ENCODE assay signal across 7 mouse cellular contexts in genomic region chr10:128548051-128548791, GRCm38 (mm10). TPM values are rescaled to one million over a fixed set of nuclear protein-coding genes. Genes with fewer than 3 reads are reported as not detected.
DNase-seq lines count a peak whose midpoint lies in the region; ATAC-seq and TF ChIP-seq lines count a peak whose summit lies in the region.
"Not testable (repeated sequence)": the region's sequence is repeated elsewhere in the genome, so short reads cannot be mapped to it uniquely, and the experiment has no call there.

No protein-coding gene starts in this region.

- DNase-seq in c-Kit-negative CD71-positive TER-119-positive erythroid progenitor cells, embryonic 14.5 days (ENCODE audit: low read depth, low spot score), result peak; percentile 28
- DNase-seq in liver, embryonic 11.5 days (ENCODE audit: low spot score), result not testable (repeated sequence)
- peak; percentile 86 for DNase-seq in midbrain, embryonic 11.5 days (ENCODE audit: low spot score, missing footprints)

- H3K4me2 ChIP-seq in heart, embryonic 15.5 days, result peak overlapping the region; percentile 87
- peak overlapping the region; percentile 80 for H3K4me2 ChIP-seq in kidney, embryonic 14.5 days (replicated peaks; ENCODE audit: low read depth, low read length)
- H3K4me2 ChIP-seq in liver, embryonic 11.5 days, result peak overlapping the region; percentile 78
- H3K4me2 ChIP-seq in midbrain, embryonic 11.5 days, result peak overlapping the region; percentile 84

- H3K4me1 ChIP-seq in erythroblast, embryonic 14.5 days (ENCODE audit: control insufficient read depth), result peaks cover 51% of the 10 kb centered on the region
- H3K4me1 ChIP-seq in heart, embryonic 15.5 days (replicated peaks), result peaks cover 18% of the 10 kb centered on the region
- not testable (repeated sequence) for H3K4me1 ChIP-seq in kidney, embryonic 14.5 days (ENCODE audit: control insufficient read depth, insufficient read depth, low read length); liver, embryonic 11.5 days (replicated peaks; ENCODE audit: control insufficient read depth, insufficient read depth, low read length); midbrain, embryonic 11.5 days (ENCODE audit: control insufficient read depth, insufficient read depth, low read length); small intestine, adult 2 months (ENCODE audit: control insufficient read depth, insufficient read depth, insufficient read length, low read length)

- not testable (repeated sequence) for ATAC-seq in heart, embryonic 15.5 days (replicated peaks; ENCODE audit: insufficient number of reproducible peaks, insufficient read depth, low FRiP score, low read depth); kidney, embryonic 14.5 days (ENCODE audit: low FRiP score, low TSS enrichment); liver, embryonic 11.5 days (replicated peaks; ENCODE audit: low FRiP score); midbrain, embryonic 11.5 days (ENCODE audit: low FRiP score)

- H3K27ac ChIP-seq in heart, embryonic 15.5 days, result peak overlapping the region; percentile 96
- peak overlapping the region; percentile 99 for H3K27ac ChIP-seq in kidney, embryonic 14.5 days (ENCODE audit: low read depth, low read length)
- H3K27ac ChIP-seq in liver, embryonic 11.5 days (ENCODE audit: low read depth, low read length), result peak overlapping the region; percentile 83
- H3K27ac ChIP-seq in midbrain, embryonic 11.5 days (ENCODE audit: low read depth, low read length), result peak overlapping the region; percentile 91
- H3K27ac ChIP-seq in small intestine, adult 2 months (ENCODE audit: insufficient read depth, low read depth, low read length), result peak overlapping the region; percentile 73

- not testable (repeated sequence) for TF ChIP-seq POLR2A in small intestine, adult 2 months (IDR thresholded peaks at IDR 0.05; ENCODE audit: low read depth, low read length)

- TF ChIP-seq CTCF in small intestine, adult 2 months (IDR thresholded peaks at IDR 0.05; ENCODE audit: extremely low read depth, insufficient read length, insufficient replicate concordance, low read depth, low read length), result not testable (repeated sequence)

- H3K27me3 ChIP-seq in erythroblast, embryonic 14.5 days (ENCODE audit: control insufficient read depth); heart, embryonic 15.5 days; kidney, embryonic 14.5 days (ENCODE audit: control insufficient read depth, insufficient read depth, low read length); liver, embryonic 11.5 days (replicated peaks; ENCODE audit: control insufficient read depth, insufficient read depth, low read length); midbrain, embryonic 11.5 days (ENCODE audit: control insufficient read depth, insufficient read depth, low read length); small intestine, adult 2 months (ENCODE audit: control insufficient read depth, insufficient read depth, low read length): not testable (repeated sequence)

- H3K4me3 ChIP-seq in erythroblast, embryonic 14.5 days (replicated peaks), result peak overlapping the region; percentile 83
- peak overlapping the region; percentile 68 for H3K4me3 ChIP-seq in heart, embryonic 15.5 days
- H3K4me3 ChIP-seq in kidney, embryonic 14.5 days (ENCODE audit: low read length), result peak overlapping the region; percentile 78
- peak overlapping the region; percentile 68 for H3K4me3 ChIP-seq in liver, embryonic 11.5 days (ENCODE audit: low read depth, low read length)
- H3K4me3 ChIP-seq in midbrain, embryonic 11.5 days (ENCODE audit: low read depth, low read length), result peak overlapping the region; percentile 76
- peak overlapping the region; percentile 85 for H3K4me3 ChIP-seq in small intestine, adult 2 months (ENCODE audit: low read depth, low read length)

- H3K9me3 ChIP-seq in erythroblast, embryonic 14.5 days (ENCODE audit: control insufficient read depth, low read length); heart, embryonic 15.5 days (replicated peaks); kidney, embryonic 14.5 days (ENCODE audit: control insufficient read depth, low read length); liver, embryonic 11.5 days (ENCODE audit: control insufficient read depth, low read length); midbrain, embryonic 11.5 days (ENCODE audit: control insufficient read depth, low read length): not testable (repeated sequence)

- H3K9ac ChIP-seq in heart, embryonic 15.5 days, result peak overlapping the region; percentile 67
- peak overlapping the region; percentile 86 for H3K9ac ChIP-seq in kidney, embryonic 14.5 days (ENCODE audit: low read depth, low read length)
- peak overlapping the region; percentile 83 for H3K9ac ChIP-seq in liver, embryonic 11.5 days (ENCODE audit: low read depth, low read length)
- peak overlapping the region; percentile 97 for H3K9ac ChIP-seq in midbrain, embryonic 11.5 days (ENCODE audit: low read length)

- H3K36me3 ChIP-seq in erythroblast, embryonic 14.5 days (ENCODE audit: control insufficient read depth), result peaks cover 36% of the 10 kb centered on the region
- peaks cover 23% of the 10 kb centered on the region for H3K36me3 ChIP-seq in heart, embryonic 15.5 days
- peaks cover 28% of the 10 kb centered on the region for H3K36me3 ChIP-seq in kidney, embryonic 14.5 days (ENCODE audit: control insufficient read depth, insufficient read depth, low read length)
- peaks cover 16% of the 10 kb centered on the region for H3K36me3 ChIP-seq in liver, embryonic 11.5 days (ENCODE audit: control insufficient read depth, insufficient read depth, low read length)
- peaks cover 19% of the 10 kb centered on the region for H3K36me3 ChIP-seq in midbrain, embryonic 11.5 days (ENCODE audit: control insufficient read depth, insufficient read depth, low read length)
- H3K36me3 ChIP-seq in small intestine, adult 2 months (ENCODE audit: control insufficient read depth, insufficient read depth, low read length), result peaks cover 20% of the 10 kb centered on the region

- WGBS in heart, embryonic 15.5 days, result 2% methylated on average over 30 of the region's 30 CpGs
- WGBS in kidney, embryonic 14.5 days, result under 1% methylated on average over 27 of the region's 30 CpGs
- WGBS in liver, embryonic 11.5 days, result under 1% methylated on average over 28 of the region's 30 CpGs
- WGBS in midbrain, embryonic 11.5 days, result under 1% methylated on average over 21 of the region's 30 CpGs
- WGBS in small intestine, adult 2 months, result 2% methylated on average over 30 of the region's 30 CpGs

RNA-seq across cellular contexts. Expression of gene Zc3h10, which starts 0.6 kb away (rescaled TPM):
- polyA plus RNA-seq in erythroblast, embryonic 14.5 days (2012), result 1.6 and 1.9 TPM in 2 replicates
- polyA plus RNA-seq in heart, embryonic 15.5 days (2015; fragmentation: Nextera tagmentation; extraction: Ambion mirVana), result 10.2 and 11.0 TPM in 2 replicates
- polyA plus RNA-seq in kidney, embryonic 14.5 days (2014; fragmentation: Nextera tagmentation; extraction: Ambion mirVana), result 11.3 and 13.5 TPM in 2 replicates
- polyA plus RNA-seq in liver, embryonic 11.5 days (2014; fragmentation: Nextera tagmentation; extraction: Ambion mirVana), result 9.9 and 11.1 TPM in 2 replicates
- 16.0 and 19.0 TPM in 2 replicates for polyA plus RNA-seq in midbrain, embryonic 11.5 days (2014; fragmentation: Nextera tagmentation; extraction: Ambion mirVana)
- 6.4 and 15.2 TPM in 2 replicates for polyA plus RNA-seq in small intestine, adult 2 months (2012; rRNA removed)

RNA-seq across cellular contexts. Expression of gene Rpl41, which starts 0.9 kb away (rescaled TPM):
- polyA plus RNA-seq in erythroblast, embryonic 14.5 days (2012), result 2,301 and 2,563 TPM in 2 replicates
- 2,261 and 2,363 TPM in 2 replicates for polyA plus RNA-seq in heart, embryonic 15.5 days (2015; fragmentation: Nextera tagmentation; extraction: Ambion mirVana)
- polyA plus RNA-seq in kidney, embryonic 14.5 days (2014; fragmentation: Nextera tagmentation; extraction: Ambion mirVana), result 4,683 and 5,796 TPM in 2 replicates
- 3,476 and 3,859 TPM in 2 replicates for polyA plus RNA-seq in liver, embryonic 11.5 days (2014; fragmentation: Nextera tagmentation; extraction: Ambion mirVana)
- 2,670 and 2,991 TPM in 2 replicates for polyA plus RNA-seq in midbrain, embryonic 11.5 days (2014; fragmentation: Nextera tagmentation; extraction: Ambion mirVana)
- polyA plus RNA-seq in small intestine, adult 2 months (2012; rRNA removed), result 1,613 and 1,655 TPM in 2 replicates

RNA-seq across cellular contexts. Expression of gene Pa2g4, which starts 17.6 kb away (rescaled TPM):
- 39.3 and 42.3 TPM in 2 replicates for polyA plus RNA-seq in erythroblast, embryonic 14.5 days (2012)
- polyA plus RNA-seq in heart, embryonic 15.5 days (2015; fragmentation: Nextera tagmentation; extraction: Ambion mirVana), result 101 and 132 TPM in 2 replicates
- polyA plus RNA-seq in kidney, embryonic 14.5 days (2014; fragmentation: Nextera tagmentation; extraction: Ambion mirVana), result 237 and 254 TPM in 2 replicates
- 384 and 397 TPM in 2 replicates for polyA plus RNA-seq in liver, embryonic 11.5 days (2014; fragmentation: Nextera tagmentation; extraction: Ambion mirVana)
- polyA plus RNA-seq in midbrain, embryonic 11.5 days (2014; fragmentation: Nextera tagmentation; extraction: Ambion mirVana), result 241 and 249 TPM in 2 replicates
- 3.2 and 6.9 TPM in 2 replicates for polyA plus RNA-seq in small intestine, adult 2 months (2012; rRNA removed)

RNA-seq across cellular contexts. Expression of gene Esyt1, which starts 22.6 kb away (rescaled TPM):
- polyA plus RNA-seq in erythroblast, embryonic 14.5 days (2012), result 2.7 and 2.9 TPM in 2 replicates
- polyA plus RNA-seq in heart, embryonic 15.5 days (2015; fragmentation: Nextera tagmentation; extraction: Ambion mirVana), result 19.4 and 29.0 TPM in 2 replicates
- polyA plus RNA-seq in kidney, embryonic 14.5 days (2014; fragmentation: Nextera tagmentation; extraction: Ambion mirVana), result 9.9 and 16.1 TPM in 2 replicates
- 19.1 TPM in 2 replicates for polyA plus RNA-seq in liver, embryonic 11.5 days (2014; fragmentation: Nextera tagmentation; extraction: Ambion mirVana)
- polyA plus RNA-seq in midbrain, embryonic 11.5 days (2014; fragmentation: Nextera tagmentation; extraction: Ambion mirVana), result 15.6 and 18.1 TPM in 2 replicates
- polyA plus RNA-seq in small intestine, adult 2 months (2012; rRNA removed), result 20.0 and 26.3 TPM in 2 replicates

RNA-seq across cellular contexts. Expression of gene Erbb3, which starts 41.2 kb away (rescaled TPM):
- 0.01 TPM in 1 of 2 replicates, not detected in the other for polyA plus RNA-seq in erythroblast, embryonic 14.5 days (2012)
- polyA plus RNA-seq in heart, embryonic 15.5 days (2015; fragmentation: Nextera tagmentation; extraction: Ambion mirVana), result 3.4 and 5.0 TPM in 2 replicates
- 5.1 and 11.8 TPM in 2 replicates for polyA plus RNA-seq in kidney, embryonic 14.5 days (2014; fragmentation: Nextera tagmentation; extraction: Ambion mirVana)
- polyA plus RNA-seq in liver, embryonic 11.5 days (2014; fragmentation: Nextera tagmentation; extraction: Ambion mirVana), result 3.0 and 3.7 TPM in 2 replicates
- 0.49 and 0.77 TPM in 2 replicates for polyA plus RNA-seq in midbrain, embryonic 11.5 days (2014; fragmentation: Nextera tagmentation; extraction: Ambion mirVana)
- polyA plus RNA-seq in small intestine, adult 2 months (2012; rRNA removed), result 32.3 and 127 TPM in 2 replicates
